Mouse (Mus musculus): ENCODE data around the gene Mtor. TPM values are rescaled to one million over a fixed set of nuclear protein-coding genes. Genes with fewer than 3 reads are reported as not detected.

Gene Mtor
- polyA plus RNA-seq (2017; shearing (Covaris generic)): 10 to 100 TPM in 1 of 2 experiments, 1 to 10 TPM in 1; 7.9 to 13.0 TPM

- peak; percentile 94 for ATAC-seq
Observed at GRCm38 (mm10) chr4:148448179-148448852, at the start of gene Mtor. Mtor (plus strand) TSS chr4:148448611.

DNA sequence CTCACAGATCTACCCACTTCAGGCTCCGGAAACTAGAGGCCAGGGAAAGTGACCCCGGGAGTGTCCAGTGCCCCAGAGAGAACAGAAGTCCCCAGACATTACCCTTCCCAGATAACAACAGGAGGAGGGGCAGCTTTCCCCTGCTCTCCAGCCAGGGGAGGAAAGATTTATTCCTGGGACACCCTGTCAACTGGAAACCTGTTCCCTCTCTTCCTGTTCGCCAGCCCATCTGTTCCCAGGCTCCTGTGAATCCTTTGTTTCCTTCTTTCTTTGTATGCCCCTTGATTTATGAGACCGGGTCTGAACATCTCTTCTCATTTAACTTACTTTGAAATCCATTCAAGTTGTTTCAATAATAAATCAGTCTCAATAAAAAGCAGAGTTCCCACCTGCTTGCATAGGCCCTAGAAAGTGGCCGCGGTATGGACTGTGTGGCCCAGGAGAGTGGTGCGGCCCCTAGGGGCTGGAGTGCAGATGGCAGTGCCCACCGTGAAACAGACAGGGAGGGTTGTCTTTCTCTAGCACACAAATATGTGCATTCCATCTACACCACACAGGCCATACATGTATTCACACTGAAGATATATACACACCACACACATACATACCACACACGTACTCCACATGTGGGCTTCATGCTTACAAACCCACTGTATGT, 48.8 kb upstream of the Mtor start:
- no peak for ATAC-seq

DNA sequence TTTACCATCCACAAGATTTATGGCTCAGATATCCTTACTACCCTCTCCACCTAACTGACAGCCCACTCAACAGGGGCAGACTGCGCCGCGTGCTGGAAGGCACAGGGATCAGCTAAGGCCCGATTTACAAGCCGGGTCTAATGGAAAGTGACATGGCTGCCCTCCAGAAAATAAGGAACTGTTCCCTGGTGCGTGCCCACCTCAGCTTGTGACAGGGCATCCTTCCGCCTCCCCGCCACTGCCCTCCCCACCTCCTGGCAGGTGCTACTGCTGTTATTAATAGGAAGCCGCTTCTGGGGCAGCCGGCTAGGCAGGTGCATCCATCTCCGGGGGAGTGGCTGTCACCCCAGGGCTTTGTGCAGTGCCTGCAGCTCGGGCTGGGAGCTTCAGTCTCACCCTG, 45.0 kb upstream of the Mtor start:
- ATAC-seq: no peak

DNA sequence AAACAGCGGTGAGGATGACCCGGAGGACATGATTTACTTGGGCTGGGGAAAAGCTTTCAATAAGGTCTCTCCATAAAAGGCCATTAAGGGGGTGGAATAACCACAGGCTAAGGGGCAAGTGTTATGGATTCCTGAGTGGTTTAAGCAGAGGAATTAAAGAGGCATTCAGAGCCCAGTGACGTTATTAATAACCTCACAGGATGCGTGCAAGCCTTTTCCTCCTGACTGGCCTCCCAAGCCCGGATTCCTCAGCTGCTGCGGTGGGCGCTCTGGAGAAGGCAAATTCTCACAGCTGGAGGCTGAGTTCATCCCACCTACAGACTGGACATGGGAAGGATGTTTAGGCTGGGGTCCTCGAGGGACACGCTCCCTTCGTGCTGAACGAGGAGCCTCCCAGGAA, 43.7 kb upstream of the Mtor start:
- ATAC-seq: no peak

GRCm38 (mm10) chr4:148405255-148405788, 43.1 kb upstream of the Mtor start:
- ATAC-seq: no peak

GRCm38 (mm10) chr4:148408256-148408975, 40.0 kb upstream of the Mtor start:
- no peak for ATAC-seq

- ATAC-seq: no peak
Observed at GRCm38 (mm10) chr4:148415575-148415974, 32.8 kb upstream of the Mtor start.

DNA sequence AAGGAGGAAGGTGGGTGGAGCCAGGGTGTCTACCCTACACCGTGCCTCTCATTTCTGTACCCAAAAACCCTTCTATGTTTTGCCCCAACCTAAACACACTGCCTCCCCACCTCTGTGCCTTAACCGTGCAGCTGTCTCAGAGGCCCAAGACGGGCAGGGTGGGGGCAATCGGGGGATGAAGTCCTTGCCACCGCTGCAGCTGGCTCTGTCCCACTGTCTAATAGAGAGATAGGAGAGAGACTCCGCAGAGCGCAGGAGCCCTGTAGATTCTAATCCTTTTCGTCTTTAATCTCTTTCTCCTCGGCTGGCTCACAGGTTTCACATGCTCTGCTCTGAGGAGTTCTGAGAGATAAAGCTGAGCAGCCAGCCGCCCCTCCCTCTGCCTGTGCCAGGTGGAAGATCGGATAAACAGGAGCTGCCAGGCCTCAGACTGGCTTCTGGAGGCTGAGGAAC, 31.3 kb upstream of the Mtor start:
- ATAC-seq: no peak

DNA sequence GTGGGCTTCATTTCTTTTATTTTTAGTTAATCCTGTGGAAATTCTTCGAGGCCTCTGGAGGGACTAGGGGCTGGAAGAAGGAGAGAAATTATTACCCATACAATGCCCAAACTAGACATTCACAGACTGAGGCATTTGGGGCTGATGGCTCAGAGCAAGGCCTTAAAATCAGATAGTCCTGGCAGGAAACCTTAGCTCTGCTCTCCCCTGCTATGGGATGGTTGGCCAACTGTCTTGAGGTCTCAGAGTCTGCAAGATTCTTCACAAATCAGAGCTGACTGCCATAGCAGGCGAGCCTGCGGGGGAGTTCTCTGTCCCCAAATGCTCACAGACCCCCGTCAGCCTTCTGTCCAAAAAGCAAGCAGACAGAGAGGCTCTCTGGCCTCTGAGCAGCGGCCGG, 30.9 kb upstream of the Mtor start:
- ATAC-seq: no peak

- no peak for ATAC-seq
Observed at GRCm38 (mm10) chr4:148426950-148427850, 21.2 kb upstream of the Mtor start.

DNA sequence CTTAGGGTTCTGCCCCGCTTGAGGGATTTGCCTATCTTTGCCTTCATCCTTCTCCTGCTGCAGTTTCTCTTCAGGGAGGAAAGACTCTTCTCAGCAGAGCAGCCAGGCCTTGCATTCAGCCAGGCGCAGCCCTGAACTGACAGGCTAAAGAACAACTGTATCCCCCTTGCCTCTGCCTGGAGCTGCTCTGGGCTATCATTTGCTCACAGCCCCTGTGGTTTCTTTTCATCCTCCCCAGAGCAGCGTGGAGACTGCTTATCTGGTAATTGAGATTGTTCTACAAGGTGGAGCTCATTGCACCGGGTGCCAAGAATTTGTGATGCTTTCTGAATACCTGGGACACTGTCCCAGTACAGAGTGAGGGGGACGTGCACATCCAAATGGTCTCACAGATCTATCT, 19.9 kb upstream of the Mtor start:
- no peak for ATAC-seq

GRCm38 (mm10) chr4:148429121-148429520, 19.3 kb upstream of the Mtor start:
- no peak for ATAC-seq

DNA sequence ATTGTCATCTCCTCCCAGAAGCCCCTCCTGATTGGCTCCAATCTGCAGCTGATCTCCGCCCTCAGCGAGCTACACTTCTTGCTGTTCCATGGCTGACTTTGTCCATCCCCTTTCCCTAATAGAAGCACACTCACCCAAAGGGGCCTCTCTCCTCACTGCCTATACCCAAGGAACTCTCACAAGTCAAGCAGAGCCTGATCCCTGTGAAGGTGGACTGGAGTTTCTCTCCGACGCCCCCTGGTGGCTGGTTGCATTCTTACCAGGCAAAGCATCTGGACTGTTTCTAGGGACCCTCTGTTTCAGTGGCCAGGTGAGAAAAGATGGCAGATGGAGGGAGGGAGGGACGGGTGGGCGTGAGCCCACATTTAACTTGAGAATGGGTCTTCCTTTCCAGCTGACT, 18.7 kb upstream of the Mtor start:
- no peak for ATAC-seq

DNA sequence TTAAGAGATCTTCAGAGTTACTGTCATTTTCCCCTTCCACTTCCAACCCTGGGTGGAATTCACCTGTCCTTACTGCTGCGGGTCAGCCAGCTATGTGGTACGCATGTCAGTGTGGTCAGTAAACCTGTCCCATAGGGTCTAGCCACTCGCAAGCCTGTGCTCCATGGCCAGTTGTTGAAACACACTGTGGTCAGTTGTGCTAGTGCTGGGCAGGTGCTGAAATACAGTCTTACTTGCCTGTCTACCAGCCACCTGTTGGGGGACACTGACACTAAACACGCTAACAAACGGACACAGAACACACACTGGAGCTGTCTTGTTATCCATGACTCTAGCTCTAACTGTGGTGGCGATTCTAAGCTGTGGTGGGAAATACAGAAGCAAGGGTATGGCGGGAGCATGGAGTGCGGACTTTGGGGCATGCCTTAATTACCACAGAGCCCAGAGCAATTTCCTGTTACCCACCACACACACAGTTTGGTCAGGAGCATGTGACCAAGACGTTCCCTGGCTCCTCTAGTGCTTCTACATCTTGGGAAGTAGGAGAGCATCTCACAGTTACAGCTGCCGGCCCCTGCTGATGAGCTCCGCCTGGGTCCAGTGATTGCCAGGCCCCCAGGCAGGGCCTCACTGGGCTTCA, 17.4 kb upstream of the Mtor start:
- no peak for ATAC-seq

GRCm38 (mm10) chr4:148432488-148432887, 15.9 kb upstream of the Mtor start:
- ATAC-seq: no peak

- ATAC-seq: no peak
Observed at GRCm38 (mm10) chr4:148433336-148433735, 15.1 kb upstream of the Mtor start.

- ATAC-seq: no peak
Observed at GRCm38 (mm10) chr4:148433813-148434212, 14.6 kb upstream of the Mtor start.

DNA sequence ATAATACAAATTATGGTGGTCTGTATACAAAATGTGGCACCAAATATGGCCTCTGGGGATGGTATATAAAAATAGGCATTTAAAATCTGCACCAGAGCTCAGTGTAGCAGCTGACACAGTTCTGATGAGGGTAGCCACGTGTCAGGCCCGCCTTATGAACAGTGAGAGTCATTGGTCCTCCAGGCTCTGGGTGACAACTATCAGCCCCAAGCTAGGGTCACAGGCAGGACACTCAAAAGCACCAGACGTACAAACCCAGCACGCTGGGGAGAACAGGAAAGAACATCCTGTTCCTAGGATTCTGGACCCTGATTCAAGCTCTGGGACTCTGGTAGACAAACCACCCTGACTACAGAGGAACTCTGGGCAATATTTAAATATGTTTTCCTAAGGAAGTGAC, 13.9 kb upstream of the Mtor start:
- ATAC-seq: no peak

DNA sequence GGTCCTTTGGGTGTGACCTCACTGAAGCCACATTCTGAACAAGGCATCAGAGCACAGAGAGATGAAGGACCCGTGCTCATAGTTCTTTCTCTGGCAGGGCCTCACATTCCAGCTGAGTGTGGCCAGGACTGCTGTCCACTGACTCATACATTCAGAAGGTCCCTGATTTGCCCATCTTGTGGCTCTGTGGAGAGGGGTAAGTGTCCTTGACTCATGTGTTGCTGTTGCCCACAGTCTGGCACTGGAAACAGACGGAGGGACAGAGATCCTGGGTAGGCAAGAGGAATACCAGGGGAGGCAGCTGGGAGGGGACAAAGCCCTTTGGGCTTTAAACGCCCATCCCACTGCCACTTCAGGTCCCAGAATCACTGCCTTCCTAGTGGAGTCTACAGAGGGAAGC, 13.3 kb upstream of the Mtor start:
- no peak for ATAC-seq

DNA sequence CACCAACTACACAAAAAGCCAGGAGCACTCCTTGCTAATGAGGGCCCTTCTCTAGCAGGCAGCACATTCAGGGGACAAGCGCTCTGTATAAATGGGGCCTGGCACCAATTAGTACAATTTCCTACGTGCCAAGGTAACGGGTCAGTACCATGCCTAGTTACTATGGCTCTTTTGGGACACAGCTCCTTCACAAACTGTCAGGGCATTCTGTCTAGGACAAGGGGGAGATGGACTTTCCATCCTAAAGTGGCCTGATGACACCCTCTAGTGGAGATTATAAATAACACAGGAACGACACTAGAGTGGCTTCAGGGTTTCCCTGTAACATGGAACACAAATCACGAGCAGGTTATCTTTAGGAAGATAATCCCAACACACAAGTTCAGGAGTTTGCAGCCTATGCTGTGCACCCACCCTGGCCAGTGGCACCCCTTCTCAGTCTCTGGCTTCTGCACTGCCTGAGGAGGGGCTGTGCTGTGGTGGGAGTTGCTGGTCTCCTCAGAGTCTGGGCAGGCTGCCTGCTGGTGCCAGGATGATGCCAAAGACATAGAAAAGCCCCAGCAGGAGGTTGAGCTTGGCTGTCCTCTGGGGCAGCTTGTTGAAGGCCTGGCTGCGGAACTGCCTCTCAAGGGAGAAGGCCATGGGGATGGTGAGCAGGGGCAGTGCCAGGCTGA, 12.6 kb upstream of the Mtor start:
- no peak for ATAC-seq

DNA sequence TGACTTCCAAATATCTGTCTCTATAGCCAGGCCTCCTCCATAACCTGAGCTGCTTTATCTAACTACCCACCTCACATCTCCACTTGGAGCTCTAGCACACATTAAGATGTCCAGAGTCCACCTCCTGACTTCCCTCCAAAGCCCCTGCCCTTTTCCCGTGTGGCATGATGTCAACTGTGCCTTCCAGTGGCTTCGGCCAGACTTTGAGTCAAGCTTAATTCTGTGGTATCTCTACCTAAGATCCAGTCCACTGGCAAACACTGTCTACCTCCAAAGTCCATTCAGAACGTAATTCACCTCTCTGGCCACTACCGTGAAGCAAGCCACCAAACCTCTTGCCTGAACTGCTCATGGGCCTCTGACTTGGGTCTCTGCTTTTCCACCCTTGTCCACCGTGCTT, 6.5 kb upstream of the Mtor start:
- no peak for ATAC-seq

Measured in CD4-positive, CD25-positive, alpha-beta regulatory T cell, adult 4 months (primary cell).